Mouse (Mus musculus): ENCODE results near the gene Lysmd4.
"Not testable (repeated sequence)": the region's sequence is repeated elsewhere in the genome, so short reads cannot be mapped to it uniquely, and the experiment has no call there.

The Lysmd4 gene

DNA sequence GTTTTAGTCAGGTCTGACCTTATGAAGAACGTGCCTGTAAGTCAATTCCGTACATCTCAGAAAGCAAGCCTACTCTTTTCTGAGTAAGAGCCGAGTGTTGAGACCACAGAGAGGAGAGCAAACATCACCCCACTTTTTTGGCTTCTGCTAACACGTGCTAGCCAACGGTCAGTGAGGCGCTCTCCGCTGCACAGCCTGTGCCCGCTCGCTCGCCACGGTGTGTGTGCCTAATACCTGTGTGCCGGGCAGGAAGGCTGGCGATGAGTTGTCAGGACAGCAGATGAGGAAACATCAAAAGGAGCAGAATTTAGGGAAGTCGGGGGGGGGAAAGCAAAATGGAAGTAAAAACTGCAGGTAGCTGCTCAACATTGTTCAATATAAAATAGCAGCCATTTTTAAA, 10.2 kb downstream of the Lysmd4 start:
- no peak for DNase-seq

DNA sequence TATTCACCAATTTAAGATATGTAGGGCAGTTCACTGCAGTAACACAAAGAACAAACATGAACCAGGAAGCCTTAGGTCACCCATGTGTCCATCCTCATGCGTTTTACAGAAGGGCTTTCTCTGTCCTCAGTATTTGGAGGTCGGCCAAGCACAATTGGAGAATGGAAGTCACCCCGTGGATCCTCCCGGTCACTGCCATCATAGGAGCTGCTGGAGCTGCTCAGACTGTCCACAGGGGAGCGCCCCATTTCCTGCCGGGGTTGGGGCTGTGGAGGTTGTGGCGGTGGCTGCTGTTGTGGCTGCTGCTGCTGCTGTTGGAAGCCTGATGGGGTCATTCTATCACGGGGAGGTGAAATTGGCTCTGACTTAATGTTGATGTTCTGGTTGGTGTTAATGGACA, 12.5 kb downstream of the Lysmd4 start:
- no peak for DNase-seq

DNA sequence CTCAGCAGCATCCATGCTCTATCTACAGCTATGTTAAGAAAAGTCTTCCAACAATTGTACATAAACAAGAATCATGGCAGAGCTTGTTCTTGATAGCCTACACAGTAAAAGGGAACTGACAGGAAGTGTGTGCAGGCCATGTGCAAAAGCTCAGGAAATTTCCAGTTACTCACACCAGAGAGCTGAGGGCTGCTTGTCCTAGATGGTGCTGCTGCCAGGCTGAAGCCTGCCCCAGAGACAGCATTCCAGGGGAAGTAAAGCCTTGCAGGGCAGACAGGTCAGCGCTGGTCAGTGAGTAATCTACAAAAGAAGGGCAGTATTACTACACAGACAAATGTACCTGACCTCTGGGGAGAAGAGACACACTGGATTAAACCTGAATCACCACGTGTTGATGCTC, 14.0 kb downstream of the Lysmd4 start:
- DNase-seq = no peak

DNA sequence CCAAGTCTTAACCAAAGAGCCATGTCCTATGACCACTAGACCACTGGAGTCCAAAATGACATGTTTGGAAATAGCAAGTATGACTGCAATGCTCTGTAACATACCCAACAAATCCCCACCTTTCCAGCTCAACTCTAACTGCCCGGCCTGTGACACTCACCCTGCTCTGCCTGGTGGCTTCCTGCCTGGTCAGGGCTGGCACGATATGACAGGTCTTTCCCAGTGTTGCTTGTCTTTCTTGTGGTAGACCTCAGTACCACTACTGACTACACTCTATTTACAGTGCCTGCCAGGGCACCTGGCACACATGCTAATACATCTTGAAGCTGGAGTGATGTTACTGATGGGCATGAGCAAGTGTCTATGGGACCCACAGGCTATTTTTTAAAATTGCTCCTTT, 15.4 kb downstream of the Lysmd4 start:
- no peak for DNase-seq

DNA sequence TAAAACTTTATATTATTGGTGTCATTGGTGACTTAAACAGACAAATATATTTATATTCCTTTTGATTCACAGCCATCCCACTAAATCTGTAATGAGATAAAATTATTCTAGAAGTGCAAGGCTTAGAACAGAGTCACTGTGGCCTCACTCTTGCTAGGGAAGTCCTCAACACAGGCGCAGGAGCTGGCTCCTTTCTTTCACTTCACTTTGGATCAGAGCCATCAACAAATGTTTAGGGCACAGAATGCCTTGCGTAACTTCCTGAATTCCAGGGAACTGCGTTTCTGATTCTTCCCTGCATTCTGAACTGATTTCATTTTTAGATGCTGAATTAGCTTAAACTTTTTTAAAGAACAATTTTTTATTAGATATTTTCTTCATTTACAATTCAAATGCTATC, 19.6 kb downstream of the Lysmd4 start:
- DNase-seq = no peak

DNA sequence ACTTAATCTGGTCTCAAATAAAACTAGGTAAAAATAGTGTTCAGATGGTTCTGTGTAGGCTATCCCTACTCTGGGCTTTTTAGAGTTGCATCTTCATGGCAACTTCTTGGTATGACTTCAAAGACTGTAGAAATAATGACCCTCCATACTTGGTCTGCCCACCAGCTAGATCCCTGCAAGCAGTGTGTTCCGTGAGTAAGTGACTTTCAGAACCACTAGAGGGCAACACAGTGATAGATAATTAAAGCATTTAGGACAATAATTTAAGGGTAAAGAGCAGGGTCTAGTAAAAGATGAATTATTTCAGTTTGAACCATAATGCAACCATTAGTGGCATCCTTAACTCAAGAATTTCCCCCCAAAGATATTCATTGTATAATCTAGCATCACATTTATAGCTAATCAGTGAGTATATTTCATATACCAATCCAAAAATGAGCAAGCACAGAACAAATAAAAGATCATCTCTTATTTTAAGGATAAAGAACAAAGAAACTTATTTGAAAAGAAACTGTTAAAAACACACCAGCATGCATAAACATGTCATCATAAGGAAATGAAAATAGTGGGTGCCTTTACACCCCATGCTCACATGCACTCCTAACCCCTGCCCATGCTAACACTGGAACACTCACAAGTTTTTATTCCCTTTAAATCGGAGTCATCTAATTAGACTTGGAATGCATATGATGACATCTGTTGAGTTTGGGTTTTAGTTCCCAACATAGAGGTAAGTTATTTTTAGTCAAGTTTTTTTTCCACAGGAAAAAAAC, 21.0 kb downstream of the Lysmd4 start:
- peak; percentile 60 for DNase-seq

DNA sequence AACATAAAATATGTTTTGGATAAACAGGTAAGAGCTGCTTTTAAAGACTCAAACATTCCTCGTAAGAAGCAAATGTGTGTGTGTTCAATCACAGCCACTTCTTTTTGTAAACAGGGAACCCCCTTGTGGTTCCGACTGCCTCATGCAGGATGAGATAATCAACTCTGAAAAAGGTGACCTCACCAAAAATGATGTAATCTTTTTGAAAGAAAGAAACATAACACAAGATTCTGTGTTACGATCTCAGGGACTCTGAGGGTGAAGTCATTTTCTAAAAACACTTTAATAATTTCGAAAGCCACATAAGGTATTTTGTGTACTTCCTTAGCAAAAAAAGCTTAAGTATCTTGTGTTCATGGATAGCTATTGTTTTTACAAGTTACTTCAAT, 21.5 kb downstream of the Lysmd4 start:
- DNase-seq = peak; percentile 27

DNA sequence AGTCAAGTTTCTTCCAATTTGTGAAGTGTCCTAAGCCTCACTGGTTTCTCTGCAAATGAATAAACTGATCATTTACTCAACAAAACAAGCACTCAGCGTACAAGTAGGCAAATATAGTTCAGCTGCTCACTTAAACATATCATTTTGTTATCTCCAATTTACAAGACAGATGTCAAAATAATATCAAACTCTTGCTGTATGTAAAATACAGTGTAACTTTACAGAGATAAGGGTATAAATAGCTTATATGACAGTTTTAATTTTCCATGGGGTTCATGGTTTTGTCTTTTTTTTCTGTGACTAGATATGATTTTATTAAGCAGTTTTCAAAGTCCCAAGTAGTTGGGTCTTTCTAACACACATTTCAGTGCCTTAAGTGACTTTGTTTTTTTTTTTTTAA, 22.9 kb downstream of the Lysmd4 start:
- no peak for DNase-seq

DNA sequence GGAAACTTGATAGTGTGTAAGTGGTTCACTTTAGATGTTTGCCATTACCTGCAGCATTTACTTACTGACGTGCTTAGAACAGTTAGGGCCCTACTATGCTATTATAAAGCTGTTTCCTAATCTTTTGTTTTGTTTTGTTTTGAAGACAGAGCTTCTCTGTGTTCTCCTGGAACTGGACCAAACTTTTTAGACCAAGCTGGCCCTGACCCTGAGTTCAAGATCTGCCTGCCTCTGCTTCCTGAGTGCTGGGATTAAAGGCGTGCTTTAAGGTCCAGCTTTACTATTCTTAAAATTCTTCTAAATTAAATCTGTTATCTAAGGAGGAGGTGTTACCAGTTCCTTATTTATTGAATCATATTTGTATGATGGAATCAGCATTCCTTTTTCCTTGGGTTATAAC, 23.7 kb downstream of the Lysmd4 start:
- no peak for DNase-seq

DNA sequence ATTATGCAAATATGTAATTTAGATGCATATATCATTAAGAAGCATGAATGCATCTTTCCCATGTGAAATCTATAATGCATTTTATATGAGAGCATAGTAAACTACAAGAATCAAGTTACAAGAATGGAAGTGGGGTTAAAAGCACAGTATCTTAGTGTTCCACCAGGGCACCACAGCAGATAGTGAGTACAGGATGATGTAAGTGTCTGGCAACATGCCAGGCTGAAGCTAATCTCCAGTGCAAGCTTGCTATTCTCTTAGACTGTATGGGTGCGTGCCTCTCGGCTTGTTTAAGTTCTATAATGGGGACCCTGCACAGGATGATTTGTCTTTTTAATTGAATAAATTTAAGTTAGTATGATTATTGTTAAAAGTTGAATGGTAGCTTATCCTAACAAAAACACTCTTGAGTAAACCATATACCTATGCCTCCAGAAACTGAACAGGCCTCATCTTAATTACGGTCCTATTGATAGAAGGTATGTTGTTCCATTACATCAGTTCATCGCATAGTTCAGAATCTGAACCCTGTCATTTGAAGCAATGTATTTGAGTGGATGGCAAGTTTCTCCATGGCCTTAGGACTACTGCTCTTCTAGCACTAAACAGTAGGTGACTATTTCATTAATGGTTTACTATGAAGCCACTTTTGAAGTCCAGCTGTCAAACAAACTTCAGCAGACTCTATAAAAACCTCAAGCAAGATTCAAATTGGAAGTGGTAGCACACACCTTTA, 37.7 kb downstream of the Lysmd4 start:
- DNase-seq = peak; percentile 90

DNA sequence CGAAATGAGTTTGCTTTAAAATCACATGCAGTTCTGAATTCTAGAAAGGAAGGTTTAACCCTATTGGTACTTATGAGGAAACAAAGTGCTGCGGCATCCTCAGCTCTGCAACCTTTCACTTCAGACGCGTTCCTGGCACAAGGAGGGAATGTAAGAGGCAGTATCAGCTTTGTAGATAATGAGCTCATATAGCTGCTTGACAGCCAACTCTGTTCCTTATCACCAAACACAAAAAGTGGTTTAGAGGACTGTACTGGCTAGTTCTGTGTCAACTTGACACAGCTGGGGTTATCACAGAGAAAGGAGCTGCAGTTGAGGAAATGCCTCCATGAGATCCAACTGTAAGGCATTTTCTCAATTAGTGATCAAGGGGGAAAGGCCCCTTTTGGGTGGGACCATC, 48.1 kb downstream of the Lysmd4 start:
- not testable (repeated sequence) for DNase-seq

DNA sequence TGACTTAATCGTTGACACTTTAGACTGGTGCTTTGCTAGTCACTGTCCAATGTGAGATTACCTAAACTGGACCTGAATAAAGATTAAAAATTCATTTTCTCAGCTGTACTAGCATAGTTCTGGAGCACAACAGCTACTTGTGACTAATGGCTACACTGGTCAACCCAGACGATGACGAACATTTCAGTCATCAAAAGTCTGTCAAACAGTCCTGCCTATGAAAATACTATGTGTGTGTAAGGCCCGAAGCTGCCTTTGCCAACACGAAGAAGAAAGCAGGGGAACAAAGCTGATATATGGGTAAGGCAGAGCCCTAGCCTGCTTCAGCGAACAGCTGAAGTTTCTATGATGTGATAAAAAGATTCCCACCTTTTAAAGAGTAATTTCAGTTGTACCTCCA, 61.2 kb downstream of the Lysmd4 start:
- no peak for DNase-seq

DNA sequence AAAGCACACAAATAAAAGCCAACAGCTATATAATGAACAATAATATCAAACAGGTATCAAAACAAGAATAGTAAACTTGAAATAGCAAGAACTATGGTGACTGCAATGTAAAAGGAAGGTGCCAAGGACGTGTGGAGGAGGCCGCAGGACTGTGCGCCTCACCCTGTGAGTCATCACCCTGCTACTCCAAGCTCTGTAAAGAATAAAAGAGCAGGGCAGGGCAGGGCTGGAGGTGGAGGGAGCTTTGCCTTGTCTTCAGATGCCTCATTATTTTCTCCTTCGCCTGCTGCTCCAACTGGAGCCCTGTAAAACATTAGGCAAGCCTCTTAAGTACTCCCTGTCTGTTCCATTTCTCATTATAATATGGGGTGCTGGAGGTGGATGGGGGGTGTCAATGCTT, 65.1 kb downstream of the Lysmd4 start:
- DNase-seq = no peak

DNA sequence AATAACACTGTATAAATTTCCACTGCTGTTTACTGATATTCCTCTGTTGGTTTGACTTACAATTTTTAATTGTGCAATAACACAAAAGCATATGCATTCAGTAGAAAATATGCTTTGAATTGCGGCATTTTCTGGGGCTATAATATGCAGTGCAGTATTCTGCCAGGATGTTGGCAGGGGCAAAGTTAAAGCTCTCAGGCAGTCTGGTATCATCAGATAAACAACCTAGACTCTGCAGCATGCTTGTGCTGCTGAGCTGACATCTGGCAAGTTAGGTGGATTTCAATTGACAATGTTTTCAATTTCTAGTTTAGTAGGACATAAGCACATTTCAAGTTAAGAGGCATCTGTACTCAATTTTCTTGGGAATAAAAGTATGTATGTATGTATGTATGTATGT, 69.0 kb downstream of the Lysmd4 start:
- DNase-seq = no peak

DNA sequence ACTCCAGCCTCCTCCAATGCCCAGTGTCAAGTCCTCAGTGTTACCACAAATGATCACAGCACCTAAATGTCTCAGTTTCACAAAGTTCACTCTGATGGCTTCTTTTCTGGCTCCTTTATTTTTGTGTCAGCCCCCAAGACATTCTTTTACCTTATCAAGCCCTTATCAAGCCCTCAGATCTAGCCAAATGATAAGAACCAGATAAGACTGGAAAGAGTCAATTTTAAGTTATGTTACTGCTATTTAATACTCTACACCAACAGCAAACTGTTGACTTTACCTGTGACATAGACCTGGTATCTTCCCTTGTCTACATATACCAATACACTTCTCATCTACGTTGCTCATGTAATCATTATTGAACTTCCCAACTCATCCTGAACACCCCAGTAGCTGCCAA, 74.1 kb downstream of the Lysmd4 start:
- no peak for DNase-seq

DNA sequence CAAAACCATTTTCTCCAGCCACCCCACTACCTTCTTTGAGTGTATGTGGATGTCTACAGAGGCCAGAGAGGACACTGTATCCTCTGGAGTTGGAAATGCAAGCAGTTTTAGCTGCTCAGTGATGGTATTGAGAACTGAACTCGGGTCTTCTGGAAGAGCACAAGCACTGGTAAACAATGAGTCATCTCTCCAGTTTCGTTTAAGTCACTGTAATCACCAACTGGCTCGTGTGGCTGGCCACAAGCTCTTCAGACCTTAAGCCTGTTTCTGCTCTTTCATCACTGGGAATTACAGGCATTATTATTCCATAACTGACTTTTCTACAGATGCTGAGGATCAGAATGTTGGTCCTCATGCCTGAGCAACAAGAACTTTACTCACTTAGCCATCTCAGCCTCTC, 82.6 kb downstream of the Lysmd4 start:
- DNase-seq = no peak

DNA sequence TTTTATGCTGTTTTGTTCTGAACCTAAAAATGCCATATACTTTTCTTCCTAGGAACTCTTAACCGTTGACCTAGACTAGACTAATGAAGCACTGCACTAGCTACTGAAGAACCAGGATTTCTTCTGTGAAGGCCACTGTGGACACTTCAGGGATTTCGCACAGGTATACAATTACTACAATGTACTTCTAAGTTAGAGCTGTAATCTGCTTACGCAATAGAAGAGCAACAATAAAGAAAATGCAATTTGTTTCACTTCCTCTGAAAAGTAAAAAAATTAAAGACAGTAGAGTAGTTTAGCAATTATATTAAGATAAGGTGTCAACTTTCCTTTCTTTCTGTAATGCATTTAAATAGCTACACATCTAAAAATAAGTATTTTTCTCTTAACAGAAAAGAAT, 84.7 kb downstream of the Lysmd4 start:
- DNase-seq = no peak

DNA sequence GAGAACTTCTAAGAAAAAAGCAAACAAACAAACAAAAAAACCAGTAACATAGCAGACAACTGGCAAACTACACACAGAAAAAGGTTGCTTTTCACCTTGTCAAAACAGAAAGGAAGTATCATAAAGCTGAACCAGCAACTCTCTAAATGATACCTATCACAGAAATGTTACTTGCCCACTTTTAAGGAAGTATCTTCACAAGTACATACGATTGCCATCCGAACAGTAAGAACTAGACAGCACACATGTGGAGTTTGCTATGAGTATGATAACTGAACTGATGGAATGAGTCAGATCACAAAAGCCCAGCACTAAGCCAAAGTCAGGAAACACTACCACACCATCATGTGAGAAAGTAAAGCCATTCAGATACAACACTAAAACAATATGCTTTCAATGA, 85.8 kb downstream of the Lysmd4 start:
- no peak for DNase-seq

DNA sequence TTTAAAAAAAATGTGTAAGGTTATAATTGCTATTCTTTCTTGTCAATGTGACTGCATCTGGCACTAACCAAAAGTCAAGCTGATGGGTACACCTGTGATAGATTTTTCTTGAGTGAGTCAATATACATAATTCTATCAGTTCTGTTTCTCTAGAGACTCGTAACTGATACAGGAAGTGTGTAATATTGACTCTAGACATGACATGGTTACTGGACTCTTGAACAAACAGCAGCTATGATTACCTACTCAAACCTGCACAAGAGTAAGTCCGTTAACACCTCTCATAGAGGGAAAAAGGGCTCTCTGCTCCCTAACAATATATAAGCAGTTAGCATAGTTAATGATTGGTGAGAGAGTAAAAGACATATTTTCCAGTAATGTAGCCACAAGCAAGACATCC, 87.8 kb downstream of the Lysmd4 start:
- no peak for DNase-seq

DNA sequence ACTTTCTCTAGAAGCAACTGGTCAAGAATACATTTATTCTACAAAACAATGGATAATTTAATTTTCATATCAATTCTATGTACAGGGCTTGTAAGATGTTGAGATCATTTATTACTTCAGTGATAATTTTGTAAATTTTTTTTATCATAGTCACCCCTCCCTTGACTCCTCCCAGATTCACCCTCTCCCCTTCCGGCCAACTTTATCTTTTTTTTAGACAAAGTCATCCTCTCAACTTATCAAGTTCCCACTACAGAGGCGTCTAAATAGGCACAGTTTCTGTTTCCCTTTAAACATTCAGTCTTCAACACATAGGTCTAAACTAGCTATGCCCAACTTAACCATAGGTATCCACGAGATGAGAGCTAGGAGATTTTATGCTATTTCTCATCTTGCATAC, 90.9 kb downstream of the Lysmd4 start:
- DNase-seq = no peak

DNA sequence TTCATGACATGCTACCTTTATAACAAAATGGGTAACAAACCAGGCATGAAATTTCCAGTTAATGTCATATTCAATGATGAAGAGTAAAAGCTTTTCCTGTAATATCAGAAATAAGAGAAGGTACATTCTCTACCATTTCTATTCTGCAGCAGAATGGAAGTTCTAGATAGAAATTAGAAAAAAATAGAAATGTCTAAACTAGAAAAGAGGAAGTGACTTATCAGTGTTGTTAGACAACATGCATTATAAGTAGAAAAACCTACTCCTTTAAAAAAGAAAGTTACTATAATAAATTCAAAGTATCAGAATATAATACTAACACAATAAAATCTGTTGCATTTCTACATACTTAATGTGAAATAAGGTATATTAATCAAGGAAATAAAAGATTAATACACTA, 96.4 kb downstream of the Lysmd4 start:
- DNase-seq = no peak

DNA sequence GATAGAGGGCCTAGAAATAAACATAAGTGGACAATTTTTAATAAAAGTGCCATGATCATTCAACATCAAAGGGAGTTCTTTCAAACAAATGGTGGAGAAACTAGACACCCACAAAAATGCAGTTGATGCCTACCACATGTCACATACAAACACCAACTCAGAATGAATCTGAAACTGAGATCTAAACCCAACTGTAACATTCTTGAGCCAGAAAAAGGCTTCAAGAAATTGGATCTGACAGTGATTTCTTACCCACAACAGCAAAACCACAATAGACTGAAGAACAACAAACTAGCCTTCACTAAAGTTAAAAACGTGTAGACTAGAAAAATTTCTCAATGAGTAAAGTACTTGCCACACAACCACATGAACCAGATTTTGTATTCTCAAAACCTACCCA, 98.0 kb downstream of the Lysmd4 start:
- DNase-seq = no peak

DNA sequence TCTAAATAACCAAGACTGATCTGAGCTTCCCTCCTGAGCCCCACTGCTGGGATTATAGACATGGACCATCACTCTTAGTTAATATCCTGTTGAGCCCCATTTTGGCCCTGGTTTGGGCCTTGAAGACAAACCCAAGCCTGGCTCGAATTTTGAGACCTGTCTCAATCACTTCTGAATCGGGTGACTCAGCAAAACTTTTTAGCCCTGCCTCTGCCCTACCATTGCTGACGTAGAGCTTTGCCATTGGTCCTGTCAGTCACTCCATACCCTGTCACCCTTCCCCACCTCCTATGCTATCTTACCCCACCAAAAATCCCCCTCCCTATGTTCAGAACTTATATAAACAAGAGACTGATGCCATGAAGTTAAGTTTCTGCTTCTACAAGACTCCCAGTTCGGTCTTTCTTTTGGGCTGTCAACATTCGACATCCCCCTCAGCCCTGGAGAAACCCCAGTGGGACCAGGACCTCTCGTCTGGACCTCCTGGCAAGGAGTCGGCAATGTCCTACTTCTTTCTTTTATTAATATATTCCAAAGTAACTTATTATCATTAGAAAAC, 119.8 kb downstream of the Lysmd4 start:
- DNase-seq = no peak

DNA sequence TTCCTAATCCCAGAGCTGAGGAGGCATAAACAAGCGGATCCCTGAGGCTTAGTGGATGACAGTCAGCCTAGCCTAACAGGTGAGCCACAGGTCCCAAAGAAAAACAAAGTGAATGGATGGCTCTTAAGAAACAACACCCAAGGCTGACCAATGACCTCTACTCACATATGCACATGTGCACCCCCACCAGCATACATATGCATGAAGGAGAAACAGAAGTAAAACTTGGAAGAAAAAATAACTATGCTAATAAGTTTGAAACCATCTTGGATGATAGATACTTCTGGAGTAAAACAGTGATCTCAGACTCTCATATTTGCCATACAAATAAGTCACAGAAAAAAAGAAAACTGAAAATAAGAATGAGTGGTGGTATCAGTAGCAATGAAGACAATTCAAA, 122.1 kb downstream of the Lysmd4 start:
- DNase-seq = no peak

DNA sequence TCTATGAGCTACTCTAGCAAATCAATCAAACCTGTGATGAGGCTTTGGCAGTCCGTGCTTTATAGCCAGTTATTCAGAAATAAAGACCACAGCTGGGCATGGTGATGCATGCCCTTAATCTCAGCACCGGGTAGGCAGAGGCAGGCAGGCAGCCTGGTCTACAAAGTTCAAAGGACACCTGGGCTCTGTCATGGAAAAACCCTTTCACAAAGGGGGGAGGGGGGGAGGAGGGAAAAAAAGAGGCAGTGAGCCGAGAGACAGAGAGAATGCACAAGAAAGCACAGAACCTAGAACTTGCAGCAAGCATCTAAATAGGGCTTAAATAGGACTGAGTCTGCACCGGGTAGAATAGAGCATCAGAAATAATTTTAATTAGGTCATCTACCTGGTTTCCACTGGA, 130.6 kb downstream of the Lysmd4 start:
- no peak for DNase-seq
